Comparison of ENCODE assay signal across 17 mouse cellular contexts in the genomic region with DNA sequence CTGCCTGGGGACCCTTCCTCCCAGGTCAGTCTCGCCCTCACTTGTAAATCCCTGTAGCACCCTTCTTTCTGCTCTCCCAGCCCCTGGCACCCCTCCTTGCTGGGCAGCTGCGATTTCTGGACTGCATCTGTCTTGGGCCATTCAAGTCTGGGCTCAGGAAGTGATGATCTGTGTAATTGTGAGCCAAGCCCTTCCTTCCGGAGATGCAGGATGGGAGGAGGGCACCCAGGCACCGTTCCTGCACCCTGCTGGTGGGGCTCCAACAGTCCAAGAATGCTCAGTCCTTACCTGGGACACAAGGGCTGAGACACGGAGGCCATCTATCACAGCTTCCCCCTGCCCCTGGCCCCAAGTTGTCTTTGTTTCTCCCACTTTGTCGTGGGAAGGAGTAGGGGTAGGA. TPM values are rescaled to one million over a fixed set of nuclear protein-coding genes. Genes with fewer than 3 reads are reported as not detected.
DNase-seq lines count a peak whose midpoint lies in the region; ATAC-seq and TF ChIP-seq lines count a peak whose summit lies in the region.
"Had no signal": no experiment of that assay in that cellular context is flagged by ENCODE, and none has a peak within 500 bp of the region (broad histone marks: within the 10 kb centered on the region; RNA-seq: fewer than 3 reads in every experiment).

No protein-coding gene starts in this region.

- no peaks in the 10 kb centered on the region for H3K36me3 ChIP-seq in lung, postnatal 0 days (ENCODE audit: insufficient read depth, low read length)
- H3K36me3 ChIP-seq: hindbrain, embryonic 10.5 days had no signal

- peaks cover 39% of the 10 kb centered on the region for H3K4me1 ChIP-seq in cerebellum, adult 2 months (ENCODE audit: control insufficient read depth, insufficient read depth, low read length)
- 0 out of 2 replicates have a peak, but pooled peaks cover 3% of the 10 kb centered on the region for H3K4me1 ChIP-seq in lung, postnatal 0 days (ENCODE audit: insufficient read depth, low read depth, low read length)

- TF ChIP-seq CTCF in cerebellum, adult 2 months (IDR thresholded peaks at IDR 0.05; ENCODE audit: borderline replicate concordance, insufficient read depth, low read depth, low read length): no peak
- peak; percentile 53 for TF ChIP-seq CTCF in lung, postnatal 0 days (IDR thresholded peaks at IDR 0.05)

- H3K27me3 ChIP-seq in cerebellum, adult 2 months (ENCODE audit: control insufficient read depth, insufficient read depth, low read length): no peaks in the 10 kb centered on the region
- peaks cover 13% of the 10 kb centered on the region for H3K27me3 ChIP-seq in lung, postnatal 0 days (replicated peaks; ENCODE audit: insufficient read depth, low read length)

- peak overlapping the region; percentile 95 for H3K27ac ChIP-seq in cerebellum, adult 2 months (ENCODE audit: insufficient read depth, low read length)
- H3K27ac ChIP-seq in lung, postnatal 0 days (ENCODE audit: low read length): peak overlapping the region; percentile 15; the same call in 1 of the 2 replicates
- H3K27ac ChIP-seq: hindbrain, embryonic 10.5 days; liver, embryonic 14.5 days had no signal

- ATAC-seq in lung, postnatal 0 days: peak; percentile 75
- ATAC-seq: forebrain, postnatal 0 days had no signal

- H3K9me3 ChIP-seq in lung, postnatal 0 days (ENCODE audit: low read length): no peaks in the 10 kb centered on the region
- H3K9me3 ChIP-seq: hindbrain, embryonic 10.5 days had no signal

- WGBS in cerebellum, adult 2 months: 15% methylated on average over 6 of the region's 6 CpGs
- WGBS in lung, postnatal 0 days: 45% methylated on average over 6 of the region's 6 CpGs

- H3K4me2 ChIP-seq in lung, postnatal 0 days (replicated peaks; ENCODE audit: low read depth, low read length): no peak overlapping the region

- peak; percentile 25; the same call in 1 of the 2 replicates for TF ChIP-seq POLR2A in cerebellum, adult 2 months (IDR thresholded peaks at IDR 0.05; ENCODE audit: borderline replicate concordance, insufficient read depth, low read length)

- peak overlapping the region; percentile 94 for H3K4me3 ChIP-seq in cerebellum, adult 2 months (replicated peaks; ENCODE audit: insufficient read depth, low read depth, low read length)
- no peak overlapping the region for H3K4me3 ChIP-seq in lung, postnatal 0 days (ENCODE audit: low read depth, low read length)
- H3K4me3 ChIP-seq: hindbrain, embryonic 10.5 days had no signal

- DNase-seq in gastrocnemius, adult 18-20 months (ENCODE audit: low spot score): peak; percentile 31
- no peak for DNase-seq in gastrocnemius, postnatal 36 days
- DNase-seq in kidney, adult 11 months: peak; percentile 21
- no peak for DNase-seq in kidney, postnatal 10 days
- DNase-seq in cerebellum, adult 2 months: peak; percentile 74 to 76
- peak; percentile 38 for DNase-seq in lung, postnatal 0 days (ENCODE audit: low spot score)
- no peak for DNase-seq in testis, postnatal 14 days (ENCODE audit: low spot score)
- DNase-seq in embryo, embryonic 10 days (ENCODE audit: low spot score): no peak
- DNase-seq: adrenal gland, postnatal 25 days; forebrain, postnatal 0 days; kidney, adult 18-20 months; left cerebral cortex, postnatal 4 days; right cerebral cortex, postnatal 25 days; thymus, postnatal 14 days had no signal

- no peak overlapping the region for H3K9ac ChIP-seq in lung, postnatal 0 days (replicated peaks; ENCODE audit: low read depth)
- H3K9ac ChIP-seq: forebrain, postnatal 0 days; liver, embryonic 14.5 days had no signal

- TF ChIP-seq EP300 in lung, postnatal 0 days (IDR thresholded peaks at IDR 0.05): peak; percentile 74; the same call in 1 of the 2 replicates

- intact Hi-C loops in gastrocnemius, postnatal 36 days (cut with DNase I): no loop called here

RNA-seq across cellular contexts. Expression of a gene that starts 3.7 kb away (rescaled TPM):
- 1 to 10 TPM; 3.2 to 5.0 TPM for total RNA-seq in gastrocnemius, adult 18-20 months (2021)
- 1 to 10 TPM; 2.8 to 6.8 TPM for total RNA-seq in gastrocnemius, postnatal 36 days (2021)
- polyA plus RNA-seq in cerebellum, adult 2 months (2012; rRNA removed): 175 and 183 TPM in 2 replicates
- 15.0 and 15.5 TPM in 2 replicates for polyA plus RNA-seq in lung, postnatal 0 days (2015; fragmentation: Nextera tagmentation; extraction: Ambion mirVana)
- total RNA-seq: common myeloid progenitor, adult 5-6 weeks had no signal

RNA-seq across cellular contexts. Expression of a gene that starts 12.6 kb away (rescaled TPM):
- total RNA-seq in gastrocnemius, adult 18-20 months (2021): 1 to 10 TPM; 1.1 to 2.4 TPM
- total RNA-seq in gastrocnemius, postnatal 36 days (2021): 1 to 10 TPM; 3.9 to 9.2 TPM
- polyA plus RNA-seq in cerebellum, adult 2 months (2012; rRNA removed): 1.00 and 1.0 TPM in 2 replicates
- 0.80 TPM in 1 of 2 replicates, not detected in the other for polyA plus RNA-seq in lung, postnatal 0 days (2015; fragmentation: Nextera tagmentation; extraction: Ambion mirVana)
- polyA plus RNA-seq: forebrain, postnatal 0 days had no signal

RNA-seq across cellular contexts. Expression of a gene that starts 18.0 kb away (rescaled TPM):
- total RNA-seq in gastrocnemius, adult 18-20 months (2021): 100 to 1,000 TPM; 445 to 450 TPM
- total RNA-seq in gastrocnemius, postnatal 36 days (2021): 100 to 1,000 TPM; 330 to 388 TPM
- polyA plus RNA-seq in cerebellum, adult 2 months (2012; rRNA removed): 401 and 405 TPM in 2 replicates
- polyA plus RNA-seq in lung, postnatal 0 days (2015; fragmentation: Nextera tagmentation; extraction: Ambion mirVana): 469 and 481 TPM in 2 replicates

Comparison
In these comparisons a context has a peak if more than half of its experiments do, and no peak if none do; other contexts are left out.
1. DNase-seq: peak in gastrocnemius, adult 18-20 months (single experiment), kidney, adult 11 months (single experiment), cerebellum, adult 2 months (2 of 2) and lung, postnatal 0 days (single experiment); none in gastrocnemius, postnatal 36 days (0 of 2), kidney, postnatal 10 days (single experiment), testis, postnatal 14 days (single experiment) and embryo, embryonic 10 days (single experiment).